Mouse (Mus musculus) brain, embryonic 14.5 days (tissue): ENCODE measurements at regions not wholly inside any gene's neighbourhood (a gene's known extent, or its start where the extent isn't known, plus 50 kb on each side); places are given as distances from the start of the nearest gene placed in this dataset.

Experiments
- CTCF ChIP-seq: fragments of 200-500 bp; IDR thresholded peaks from 2 replicates; pipeline ENCODE4 v1.5.1; 2012; ENCODE audit warnings: inconsistent platforms, mild to moderate bottlenecking, moderate library complexity, borderline replicate concordance; ENCODE audit not compliant: insufficient read depth, insufficient read length; ENCODE audit errors: extremely low read depth
- POLR2A ChIP-seq: fragments of 200-500 bp; IDR thresholded peaks from 2 replicates; pipeline ENCODE4 v1.6.1; 2012; ENCODE audit warnings: mild to moderate bottlenecking, inconsistent platforms, borderline replicate concordance; ENCODE audit not compliant: poor library complexity, insufficient read depth, insufficient read length, severe bottlenecking; ENCODE audit errors: extremely low read depth

- TF ChIP-seq POLR2A (no peak), CTCF (no peak)
Measured at GRCm38 (mm10) chr1:76362106-76362505, 816.0 kb downstream of the Slc4a3 start.
